Mouse (Mus musculus) kidney, adult 2 months (tissue): ENCODE data around the gene Cox19.

Experiments
- CTCF ChIP-seq: fragments of 200-500 bp; conservative IDR thresholded peaks from 2 replicates; pipeline ENCODE4 v1.5.1; 2011; ENCODE audit warnings: low read depth, mild to moderate bottlenecking, control low read depth, low read length, moderate library complexity, mixed read lengths; ENCODE audit not compliant: insufficient read depth, insufficient read length
- POLR2A ChIP-seq: fragments of 200-500 bp; IDR thresholded peaks from one replicate; pipeline ENCODE4 v1.6.1; 2011; ENCODE audit warnings: low read depth, low read length, control low read depth

- TF ChIP-seq CTCF (no peak), POLR2A (no peak)
Observed at GRCm38 (mm10) chr5:139326986-139327633, 24.1 kb downstream of the Cox19 start.
